In the genomic region with DNA sequence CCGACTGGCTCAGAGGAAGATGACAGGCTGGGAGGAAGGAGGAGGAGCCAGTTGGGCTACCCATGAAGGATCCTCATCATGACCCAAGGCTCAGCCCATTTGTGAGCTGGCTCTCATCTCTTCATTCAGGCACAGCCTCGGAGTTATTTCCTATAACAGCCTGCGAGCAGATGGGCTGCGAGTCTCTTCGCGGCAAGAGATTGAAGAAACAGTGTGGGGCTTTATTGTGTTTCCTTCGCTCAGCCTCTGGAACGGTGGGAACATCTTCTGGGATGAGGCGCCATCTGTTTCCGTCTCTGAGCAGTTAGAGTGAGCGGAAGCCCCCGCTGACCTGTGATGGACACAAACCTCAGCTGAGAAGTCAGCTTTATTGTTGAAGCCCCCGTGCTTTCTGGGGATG, we compare ENCODE assay signal across 16 mouse cellular contexts.
DNase-seq lines count a peak whose midpoint lies in the region; ATAC-seq lines count a peak whose summit lies in the region.
"Had no signal": no experiment of that assay in that cellular context is flagged by ENCODE, and none has a peak within 500 bp of the region (broad histone marks: within the 10 kb centered on the region; RNA-seq: fewer than 3 reads in every experiment).

No protein-coding gene starts in this region.

- intact Hi-C loops in left cerebral cortex, postnatal 14 days (cut with DNase I), result no loop called here

- DNase-seq in frontal cortex, postnatal 36 days (ENCODE audit: low spot score in 2 of 2), result peak; percentile 2 to 31
- DNase-seq in frontal cortex, postnatal 14 days (ENCODE audit: low spot score in 2 of 2), result no peak
- peak; percentile 31 to 49 for DNase-seq in left cerebral cortex, postnatal 14 days (ENCODE audit: low spot score in 2 of 2)
- DNase-seq in left cerebral cortex, adult 9 months (ENCODE audit: low spot score in 2 of 2), result no peak
- peak; percentile 12 for DNase-seq in embryo, embryonic 11 days
- no peak for DNase-seq in midbrain, embryonic 14.5 days
- DNase-seq: adrenal gland, postnatal 25 days; heart, adult 2 months; heart, postnatal 14 days; lung, postnatal 4 days; thymus, postnatal 25 days had no signal

- H3K4me3 ChIP-seq in midbrain, embryonic 14.5 days (replicated peaks; ENCODE audit: low read depth, low read length), result no peak overlapping the region
- H3K4me3 ChIP-seq in liver, embryonic 12.5 days, result no peak overlapping the region
- H3K4me3 ChIP-seq: heart, adult 2 months; liver, embryonic 15.5 days had no signal

- no peak overlapping the region for H3K4me2 ChIP-seq in midbrain, embryonic 14.5 days (ENCODE audit: low read length)
- H3K4me2 ChIP-seq in liver, embryonic 12.5 days, result no peak overlapping the region
- H3K4me2 ChIP-seq: liver, embryonic 15.5 days had no signal

- no peak for ATAC-seq in midbrain, embryonic 14.5 days (ENCODE audit: low FRiP score, low TSS enrichment)
- ATAC-seq in liver, embryonic 12.5 days, result no peak
- ATAC-seq: CD4-positive, CD25-positive, alpha-beta regulatory T cell, adult 4 months; intestine, embryonic 16.5 days had no signal

- H3K36me3 ChIP-seq in midbrain, embryonic 14.5 days (ENCODE audit: control insufficient read depth, insufficient read depth, low read length), result no peaks in the 10 kb centered on the region
- H3K36me3 ChIP-seq in liver, embryonic 12.5 days, result no peaks in the 10 kb centered on the region
- H3K36me3 ChIP-seq: liver, embryonic 15.5 days had no signal

- no peaks in the 10 kb centered on the region for H3K27me3 ChIP-seq in midbrain, embryonic 14.5 days (ENCODE audit: control insufficient read depth, insufficient read depth, low read length)
- no peaks in the 10 kb centered on the region for H3K27me3 ChIP-seq in liver, embryonic 12.5 days (replicated peaks)
- H3K27me3 ChIP-seq: liver, embryonic 15.5 days had no signal

- peaks cover 23% of the 10 kb centered on the region for H3K4me1 ChIP-seq in midbrain, embryonic 14.5 days (ENCODE audit: control insufficient read depth, insufficient read depth, low read length)
- H3K4me1 ChIP-seq in liver, embryonic 12.5 days, result no peaks in the 10 kb centered on the region
- H3K4me1 ChIP-seq: liver, embryonic 15.5 days had no signal

- WGBS in midbrain, embryonic 14.5 days, result 66% methylated on average over 13 of the region's 13 CpGs
- WGBS in liver, embryonic 12.5 days (ENCODE audit: insufficient replicate concordance), result 74% methylated on average over 13 of the region's 13 CpGs

- H3K27ac ChIP-seq in midbrain, embryonic 14.5 days (replicated peaks; ENCODE audit: low read depth, low read length), result 0 out of 2 replicates have a peak overlapping the region, but pooled peaks have one; percentile 32
- H3K27ac ChIP-seq in liver, embryonic 12.5 days, result no peak overlapping the region
- H3K27ac ChIP-seq: heart, adult 2 months; liver, embryonic 15.5 days; stomach, postnatal 0 days had no signal

- H3K9ac ChIP-seq in midbrain, embryonic 14.5 days (replicated peaks; ENCODE audit: low read length), result no peak overlapping the region
- no peak overlapping the region for H3K9ac ChIP-seq in liver, embryonic 12.5 days
- H3K9ac ChIP-seq: liver, embryonic 15.5 days had no signal

- H3K9me3 ChIP-seq in midbrain, embryonic 14.5 days (ENCODE audit: control insufficient read depth, low read length), result no peaks in the 10 kb centered on the region
- peaks cover 22% of the 10 kb centered on the region; the same call in 1 of the 2 replicates for H3K9me3 ChIP-seq in liver, embryonic 12.5 days (replicated peaks)

Comparison
In these comparisons a context has a peak if more than half of its experiments do, and no peak if none do; other contexts are left out.
1. DNase-seq: peak in frontal cortex, postnatal 36 days (2 of 2), left cerebral cortex, postnatal 14 days (2 of 2) and embryo, embryonic 11 days (single experiment); none in frontal cortex, postnatal 14 days (0 of 2), left cerebral cortex, adult 9 months (0 of 2) and midbrain, embryonic 14.5 days (single experiment).